Comparison of ENCODE assay signal across 27 mouse cellular contexts in the genomic region with DNA sequence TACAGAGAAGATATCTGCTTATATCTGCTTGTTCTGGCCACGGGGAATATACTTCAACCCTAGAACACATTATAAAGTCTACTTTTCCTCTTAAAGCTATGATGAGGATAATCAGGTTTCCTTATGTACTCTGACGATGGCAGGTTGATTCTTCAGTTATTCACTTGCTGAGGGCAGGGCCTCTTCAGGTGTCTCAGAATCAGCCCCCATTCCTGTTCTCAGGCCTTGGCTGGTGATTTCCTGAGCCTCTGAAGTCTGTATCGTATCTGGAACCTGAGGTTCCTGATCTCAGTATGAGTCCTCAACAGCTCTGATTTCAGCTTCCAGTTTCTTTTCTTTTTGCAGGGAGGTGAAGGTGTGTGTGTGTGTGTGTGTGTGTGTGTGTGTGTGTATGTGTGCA.
"Had no signal": no experiment of that assay in that cellular context is flagged by ENCODE, and none has a peak within 500 bp of the region (broad histone marks: within the 10 kb centered on the region; RNA-seq: fewer than 3 reads in every experiment).

No protein-coding gene starts in this region.

- H3K27me3 ChIP-seq: embryonic facial prominence, embryonic 12.5 days; embryonic facial prominence, embryonic 13.5 days; embryonic facial prominence, embryonic 15.5 days; forebrain, embryonic 12.5 days; forebrain, embryonic 13.5 days; forebrain, embryonic 15.5 days had no signal

- DNase-seq: cerebellum, adult 2 months; cerebellum, adult 8-10 months; cerebellum, adult 9-10 months; cerebellum, adult 9-11 months; cerebellum, postnatal 10 days; cerebellum, postnatal 14 days; cerebellum, postnatal 25 days; cerebellum, postnatal 36 days; embryo, embryonic 11 days; forebrain, postnatal 0 days; gastrocnemius, adult 2 months; gastrocnemius, postnatal 10 days; gastrocnemius, postnatal 14 days; gastrocnemius, postnatal 25 days; gastrocnemius, postnatal 36 days; heart, adult 2 months had no signal

- H3K4me1 ChIP-seq: embryonic facial prominence, embryonic 12.5 days; embryonic facial prominence, embryonic 13.5 days; embryonic facial prominence, embryonic 15.5 days; forebrain, embryonic 10.5 days; forebrain, embryonic 12.5 days; forebrain, embryonic 13.5 days; forebrain, embryonic 15.5 days had no signal

- ATAC-seq: forebrain, embryonic 13.5 days; forebrain, embryonic 14.5 days; forebrain, embryonic 15.5 days; forebrain, embryonic 16.5 days; forebrain, postnatal 0 days had no signal

- H3K4me2 ChIP-seq: embryonic facial prominence, embryonic 12.5 days; embryonic facial prominence, embryonic 13.5 days; embryonic facial prominence, embryonic 15.5 days; forebrain, embryonic 12.5 days; forebrain, embryonic 13.5 days; forebrain, embryonic 15.5 days had no signal

- H3K27ac ChIP-seq: embryonic facial prominence, embryonic 10.5 days; embryonic facial prominence, embryonic 12.5 days; embryonic facial prominence, embryonic 13.5 days; embryonic facial prominence, embryonic 15.5 days; forebrain, embryonic 10.5 days; forebrain, embryonic 12.5 days; forebrain, embryonic 13.5 days; forebrain, embryonic 15.5 days; gastrocnemius, adult 2 months; heart, adult 2 months had no signal

- H3K4me3 ChIP-seq: embryonic facial prominence, embryonic 10.5 days; embryonic facial prominence, embryonic 12.5 days; embryonic facial prominence, embryonic 13.5 days; embryonic facial prominence, embryonic 15.5 days; erythroblast, embryonic 14.5 days; forebrain, embryonic 10.5 days; forebrain, embryonic 12.5 days; forebrain, embryonic 13.5 days; forebrain, embryonic 15.5 days; gastrocnemius, adult 2 months; heart, adult 2 months had no signal

- H3K9ac ChIP-seq: embryonic facial prominence, embryonic 12.5 days; embryonic facial prominence, embryonic 13.5 days; embryonic facial prominence, embryonic 15.5 days; forebrain, embryonic 12.5 days; forebrain, embryonic 13.5 days; forebrain, embryonic 15.5 days; forebrain, postnatal 0 days had no signal
